Mouse (Mus musculus): ENCODE measurements around the gene Gm3453. TPM values are rescaled to one million over a fixed set of nuclear protein-coding genes. Genes with fewer than 3 reads are reported as not detected.
"Not testable (repeated sequence)": the region's sequence is repeated elsewhere in the genome, so short reads cannot be mapped to it uniquely, and the experiment has no call there.

Gm3453 gene
- total RNA-seq (2021): not detected
- long read RNA-seq, experiment 1: 0 reads
- long read RNA-seq, experiment 2: 0 reads

- DNase-seq; intact Hi-C loops (cut with DNase I): not testable (repeated sequence)
Measured at GRCm38 (mm10) chr14:5979037-5979436, at the start of gene Gm3453. Gene Gm3453 (minus strand): TSS chr14:5979137.

GRCm38 (mm10) chr14:5987136-5987535, 8.2 kb upstream of the Gm3453 start:
- intact Hi-C loops (cut with DNase I): not testable (repeated sequence)
- peak in 1 of 2 experiments; percentile 4 for DNase-seq

DNA sequence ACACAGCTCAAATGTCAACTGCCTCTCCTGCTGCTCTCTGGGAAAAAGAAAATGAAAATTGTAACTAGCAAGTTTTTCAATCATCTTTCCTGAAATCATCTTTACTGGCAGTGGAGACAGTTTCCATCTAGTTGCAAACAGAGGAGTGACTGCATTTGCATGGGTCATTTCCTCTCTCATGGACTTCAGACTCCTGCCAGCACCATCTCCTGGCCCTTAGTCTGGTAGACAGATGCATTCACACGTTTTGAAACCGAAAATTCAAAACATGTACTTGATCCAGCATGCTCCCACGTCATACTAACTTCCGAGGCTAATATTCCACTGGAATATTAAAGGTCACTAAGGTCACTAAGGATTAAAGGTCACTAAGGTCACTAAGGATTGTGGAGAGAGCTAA, 16.5 kb downstream of the Gm3453 start:
- DNase-seq; intact Hi-C loops (cut with DNase I): not testable (repeated sequence)

DNA sequence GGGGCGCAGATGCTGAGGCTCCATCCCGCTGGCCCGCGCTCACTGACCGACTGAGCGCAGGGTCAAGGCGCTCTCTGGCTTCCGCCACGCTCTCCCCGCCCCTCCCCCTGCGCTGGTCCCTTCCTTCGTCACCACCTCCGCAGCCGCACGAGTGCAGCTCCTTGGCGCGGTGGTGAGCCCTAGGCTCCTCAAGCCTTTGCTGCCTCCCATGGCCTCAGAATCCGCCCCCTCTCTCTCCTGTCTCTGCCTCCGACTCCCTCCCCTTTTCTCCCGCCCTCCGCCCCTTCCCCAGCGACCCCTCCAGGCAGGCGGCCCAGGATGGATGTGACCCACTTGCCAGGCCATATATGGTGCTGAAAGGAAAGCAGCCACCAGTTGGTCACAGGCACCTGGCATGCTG, 17.3 kb downstream of the Gm3453 start, which contains the start of gene Gm3248:
Gene Gm3248, minus strand, starts transcription at position 111 of the 400 bp plus-strand sequence.
- intact Hi-C loops (cut with DNase I): not testable (repeated sequence)
- DNase-seq: peak; percentile 22 to 27

GRCm38 (mm10) chr14:5961102-5961501, 17.8 kb downstream of the Gm3453 start:
- intact Hi-C loops (cut with DNase I): not testable (repeated sequence)
- peak; percentile 6 to 12 for DNase-seq

GRCm38 (mm10) chr14:5960479-5960878, 18.5 kb downstream of the Gm3453 start:
- intact Hi-C loops (cut with DNase I); DNase-seq: not testable (repeated sequence)

- intact Hi-C loops (cut with DNase I); DNase-seq: not testable (repeated sequence)
Measured at GRCm38 (mm10) chr14:5923276-5923675, 55.7 kb downstream of the Gm3453 start.

Other genes starting within 250 kb of the Gm3453 start
- 1 to 10 TPM in 1 of 2 experiments, under 1 TPM in 1; 0.66 to 1.6 TPM for gene Gm3373, start 237.6 kb downstream of the Gm3453 start, total RNA-seq (2021)
- gene Gm3383, start 171.2 kb downstream of the Gm3453 start, total RNA-seq (2021): 1 to 10 TPM; 1.1 to 1.6 TPM
- gene Gm3424, start 148.8 kb downstream of the Gm3453 start, total RNA-seq (2021): not detected
- gene Gm8237, start 98.8 kb downstream of the Gm3453 start, total RNA-seq (2021): under 1 TPM; 0.44 to 0.79 TPM
- gene Gm3248, start 17.4 kb downstream of the Gm3453 start, total RNA-seq (2021): under 1 TPM; 0.34 to 0.53 TPM
- gene Gm6337, start 79.1 kb upstream of the Gm3453 start, total RNA-seq (2021): not detected
- gene Gm8206, start 114.8 kb upstream of the Gm3453 start, total RNA-seq (2021): under 1 TPM in 1 of 2 experiments, not detected in 1; 0.17 TPM
- gene Gm3468, start 129.5 kb upstream of the Gm3453 start, total RNA-seq (2021): under 1 TPM; 0.33 to 0.44 TPM
- not detected for gene Gm3476, start 146.7 kb upstream of the Gm3453 start, total RNA-seq (2021)
- gene Gm21560, start 240.2 kb upstream of the Gm3453 start, total RNA-seq (2021): under 1 TPM; 0.69 to 0.83 TPM

All from heart, postnatal 14 days (tissue).